Mouse (Mus musculus): ENCODE measurements around the gene Ckap2.

Gene Ckap2

DNA sequence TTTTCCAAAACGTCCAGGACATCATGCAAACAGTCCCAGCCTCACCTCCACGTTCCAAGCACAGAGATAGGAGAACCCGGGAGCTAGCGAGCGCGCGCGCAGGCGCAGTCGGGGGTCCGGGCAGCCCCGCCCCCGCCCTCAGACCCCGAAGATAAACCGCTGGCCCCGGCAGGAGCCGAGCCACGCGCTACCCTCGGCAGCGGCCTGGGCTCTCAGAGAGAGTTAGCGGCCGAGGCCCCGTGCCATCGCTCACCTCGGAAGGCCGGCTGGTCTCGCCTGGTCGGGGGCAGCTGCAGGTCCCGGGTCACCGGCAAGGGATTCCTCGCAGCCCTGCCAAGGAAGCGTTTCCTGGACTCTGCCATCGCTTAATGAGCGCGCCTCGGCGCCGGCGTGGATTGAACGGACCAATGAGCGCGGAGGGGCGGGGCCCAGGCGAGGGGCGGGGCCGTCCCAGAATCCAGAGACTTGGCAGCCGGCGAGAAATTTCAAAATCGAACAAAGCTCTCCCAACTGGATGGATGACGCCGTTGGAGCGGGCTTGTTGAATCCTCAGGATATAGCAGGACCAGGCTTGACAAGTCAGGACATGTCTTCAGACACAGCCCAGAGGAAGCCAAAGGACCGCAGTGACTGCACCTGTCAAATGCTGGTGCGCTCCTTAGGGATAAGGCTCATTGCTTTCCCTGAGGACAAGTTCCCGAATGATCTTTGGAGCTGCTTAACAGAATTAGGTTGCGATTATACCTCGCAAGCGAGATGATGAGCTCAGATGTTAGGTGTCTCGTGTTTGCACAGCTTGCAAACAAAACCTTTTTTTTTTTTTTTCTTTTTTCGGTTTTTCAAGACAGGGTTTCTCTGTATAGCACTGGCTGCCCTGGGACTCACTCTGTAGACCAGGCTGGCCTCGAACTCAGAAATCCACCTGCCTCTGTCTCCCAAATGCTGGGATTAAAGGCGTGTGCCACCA lies at the start of gene Ckap2:
Gene Ckap2, minus strand, starts transcription at position 389 of the 967 bp plus-strand sequence.
- peak; percentile 99 for ATAC-seq (ENCODE audit: low TSS enrichment)

- no peak for ATAC-seq (ENCODE audit: low TSS enrichment)
Observed at GRCm38 (mm10) chr8:22228621-22229020, 43.0 kb upstream of the Ckap2 start.

- peak; percentile 82 for ATAC-seq (ENCODE audit: low TSS enrichment)
Observed at GRCm38 (mm10) chr8:22227061-22227877, 41.6 kb upstream of the Ckap2 start, which contains the start of gene Thsd1. TSS of gene Thsd1 (plus strand) at chr8:22227313.

DNA sequence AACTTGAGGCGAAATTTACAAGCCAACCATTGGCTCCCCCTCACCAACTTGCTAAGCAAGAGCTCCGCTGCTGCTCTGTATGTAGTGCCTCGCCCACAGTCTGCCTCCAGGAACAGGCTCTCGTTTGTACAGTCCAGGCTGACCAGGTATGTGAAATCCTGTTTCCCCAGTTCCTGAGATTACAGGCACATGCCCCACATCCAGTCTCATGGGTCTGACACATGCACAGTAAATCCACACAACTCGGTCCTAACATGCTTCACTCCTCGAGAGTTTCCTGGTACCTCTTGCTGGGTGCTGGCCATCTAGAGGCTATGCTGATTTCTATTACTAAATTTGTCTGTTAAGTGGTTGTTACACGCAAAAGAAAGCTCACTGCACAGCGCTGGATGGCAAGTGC lies 40.7 kb upstream of the Ckap2 start:
- no peak for ATAC-seq (ENCODE audit: low TSS enrichment)

- no peak for ATAC-seq (ENCODE audit: low TSS enrichment)
Observed at GRCm38 (mm10) chr8:22214826-22215225, 29.2 kb upstream of the Ckap2 start.

- ATAC-seq (ENCODE audit: low TSS enrichment): no peak
Observed at GRCm38 (mm10) chr8:22209012-22209411, 23.4 kb upstream of the Ckap2 start.

DNA sequence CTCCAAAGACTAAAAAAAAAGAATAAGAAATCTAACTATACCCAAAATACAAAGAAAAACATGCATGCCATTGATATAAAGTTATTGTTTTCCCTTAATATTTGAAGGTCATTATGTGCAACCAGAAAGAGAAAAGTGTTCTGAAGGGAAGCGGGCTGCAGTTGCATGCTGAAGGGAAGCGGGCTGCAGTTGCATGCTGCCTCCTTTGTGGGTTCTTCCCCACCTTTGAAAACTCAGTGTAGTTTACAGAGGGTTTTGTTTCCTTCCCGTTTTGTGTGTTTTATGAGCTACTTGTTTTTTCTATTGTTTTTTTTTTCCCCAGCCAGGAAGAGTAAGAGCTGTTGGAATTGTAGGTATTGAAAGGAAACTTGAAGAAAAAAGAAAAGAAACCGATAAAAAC lies 21.9 kb upstream of the Ckap2 start:
- ATAC-seq (ENCODE audit: low TSS enrichment): no peak

- ATAC-seq (ENCODE audit: low TSS enrichment): no peak
Observed at GRCm38 (mm10) chr8:22199481-22199880, 13.9 kb upstream of the Ckap2 start.

GRCm38 (mm10) chr8:22197914-22198313 lies 12.3 kb upstream of the Ckap2 start:
- no peak for ATAC-seq (ENCODE audit: low TSS enrichment)

DNA sequence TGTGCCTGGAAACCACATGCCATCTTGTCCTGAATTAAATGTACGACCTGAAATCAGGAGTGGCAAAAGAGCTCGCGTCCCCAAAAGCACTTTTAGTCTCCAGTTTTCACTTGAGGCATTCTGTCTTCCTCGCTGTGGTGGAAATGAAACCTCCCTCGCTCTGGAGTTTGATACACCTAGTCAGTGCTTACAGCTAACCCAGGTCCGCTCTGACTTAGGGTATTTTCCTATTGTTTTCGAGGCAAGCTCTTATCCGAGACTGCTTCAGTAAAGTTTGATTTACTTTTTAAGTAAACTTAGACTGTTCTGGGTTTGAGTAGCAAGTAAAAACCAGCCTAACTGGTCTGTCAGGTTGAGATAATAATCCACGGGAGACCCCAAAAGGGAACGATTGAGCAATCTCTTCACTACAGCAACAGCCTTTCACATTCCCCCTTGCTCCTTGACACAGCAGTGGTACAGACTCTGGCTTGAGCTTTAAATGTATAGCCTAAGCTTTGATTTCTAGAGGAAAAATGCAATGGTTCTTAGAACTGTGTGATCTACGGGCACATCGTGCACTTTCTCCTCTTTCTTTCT lies 7.9 kb upstream of the Ckap2 start:
- peak; percentile 32; the same call in 1 of the 2 replicates for ATAC-seq (ENCODE audit: low TSS enrichment)

DNA sequence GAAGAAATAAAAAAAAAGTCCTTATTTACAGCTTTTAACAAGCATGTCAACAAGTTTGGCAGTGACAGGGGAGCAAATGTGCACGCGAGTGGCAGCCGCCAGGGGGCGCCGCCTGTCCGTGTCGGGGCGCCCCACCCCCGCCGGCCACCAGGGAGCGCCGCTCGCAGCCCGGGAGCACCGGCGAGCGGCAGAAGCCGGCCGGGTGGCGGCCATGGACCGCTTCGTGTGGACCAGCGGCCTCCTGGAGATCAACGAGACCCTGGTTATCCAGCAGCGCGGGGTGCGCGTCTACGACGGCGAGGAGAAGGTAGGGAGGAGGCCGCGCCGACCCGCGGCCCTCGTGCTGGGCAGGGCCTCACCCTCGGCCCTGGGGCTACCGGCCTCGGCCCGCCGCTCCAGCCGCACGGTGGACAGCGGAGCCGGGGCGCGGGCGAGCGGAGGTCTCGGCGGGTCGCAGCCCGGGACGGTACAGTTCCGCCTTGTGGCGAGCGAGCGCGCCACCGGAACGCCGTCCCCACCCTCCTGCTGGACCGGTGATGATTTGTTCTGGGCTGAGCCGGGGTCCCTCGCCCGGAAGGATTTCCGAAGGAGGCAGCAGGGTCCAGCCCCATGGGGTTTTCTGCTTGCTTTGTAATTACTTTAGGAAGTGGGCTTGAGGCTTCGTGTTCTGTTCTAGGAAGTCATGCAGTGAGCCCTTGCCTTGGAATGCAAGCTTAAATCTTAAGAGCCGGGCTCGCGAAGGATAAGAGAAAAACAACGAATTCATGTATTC lies 7.2 kb upstream of the Ckap2 start, which contains the start of gene Vps36:
Gene Vps36, plus strand, starts transcription at position 150 of the 772 bp plus-strand sequence.
- ATAC-seq (ENCODE audit: low TSS enrichment): peak; percentile 97

DNA sequence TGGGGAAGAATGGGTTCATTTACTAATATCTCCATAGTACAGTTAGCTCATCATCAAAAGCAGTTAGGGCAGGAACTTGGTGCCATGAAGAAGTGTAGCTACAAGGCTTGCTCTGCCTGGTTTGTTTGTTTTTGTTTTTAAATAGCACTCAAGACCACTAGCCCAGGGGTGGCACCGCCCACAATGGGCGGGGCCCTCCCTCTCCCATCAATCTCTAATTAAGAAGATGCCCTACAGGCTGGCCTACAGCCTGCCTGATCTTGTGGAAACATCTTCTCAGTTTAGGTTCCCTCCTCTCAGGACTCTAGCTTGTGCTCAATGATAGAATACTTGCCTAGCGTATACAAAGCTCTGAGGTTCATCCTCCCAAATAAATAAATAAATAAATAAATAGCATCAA lies 735 bp downstream of the Ckap2 start:
- ATAC-seq (ENCODE audit: low TSS enrichment): no peak

DNA sequence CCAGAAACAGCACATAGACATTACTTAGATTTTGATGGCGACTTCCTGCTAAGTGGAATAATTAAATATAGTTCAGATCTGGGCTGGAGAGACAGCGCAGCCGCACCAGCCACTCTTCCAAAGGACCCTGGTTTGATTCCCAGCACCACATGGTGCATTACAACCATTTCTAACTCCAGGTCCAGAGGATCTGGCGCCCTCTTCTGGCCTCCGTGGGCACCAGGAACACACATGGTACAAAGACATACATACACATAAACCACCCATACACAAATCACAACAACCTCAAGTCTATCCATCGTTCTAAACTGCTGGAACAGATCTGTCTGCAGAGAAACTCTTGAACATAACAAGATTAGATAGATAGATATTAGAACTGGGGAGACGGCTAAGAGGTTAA lies 9.7 kb downstream of the Ckap2 start:
- ATAC-seq (ENCODE audit: low TSS enrichment): no peak

DNA sequence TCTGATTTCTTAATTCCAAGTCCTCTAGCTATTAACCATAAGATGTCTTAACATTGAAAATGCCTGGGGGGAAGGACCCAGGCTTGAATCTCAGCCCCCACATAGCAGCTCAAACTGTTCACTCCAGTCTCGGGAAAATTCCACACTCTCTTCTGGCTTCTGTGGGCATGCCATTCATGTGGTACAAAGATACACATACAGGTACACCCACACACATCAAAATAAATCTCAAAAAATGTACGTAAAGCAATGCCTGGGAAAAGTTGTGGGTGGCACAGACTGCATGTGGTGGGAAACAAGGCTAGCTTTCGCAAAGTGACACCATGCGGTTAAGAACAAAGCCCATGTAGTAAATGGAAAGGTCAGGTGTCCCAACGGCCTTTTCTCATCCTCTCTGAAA lies 16.5 kb downstream of the Ckap2 start:
- peak; percentile 62 for ATAC-seq (ENCODE audit: low TSS enrichment)

DNA sequence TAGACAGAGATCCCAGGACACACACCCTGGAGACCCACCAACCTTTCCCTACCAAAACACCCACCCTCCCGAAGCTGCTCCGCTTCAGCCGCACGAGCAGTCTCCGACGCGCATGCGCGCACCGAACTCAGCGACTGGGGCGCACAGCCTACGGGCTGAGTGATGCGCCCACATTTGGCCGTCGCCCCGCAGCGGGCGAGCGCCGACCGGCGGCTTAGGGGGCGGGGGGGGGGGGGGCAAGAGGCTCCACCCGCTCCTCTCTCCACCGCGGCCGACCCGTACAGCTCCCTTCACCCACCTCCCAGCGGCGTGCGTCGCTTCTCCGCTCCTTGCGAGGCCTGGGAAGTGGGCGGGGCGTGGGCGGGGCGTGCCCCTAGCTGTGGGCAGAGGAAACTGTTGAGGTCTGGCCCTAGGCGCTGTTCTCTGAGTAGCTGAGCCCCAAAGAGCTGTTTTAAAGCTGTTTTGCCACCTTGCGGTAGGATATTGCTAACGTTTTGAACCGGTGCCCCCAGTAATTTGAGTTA lies 19.5 kb downstream of the Ckap2 start, which contains the start of gene Nek3:
Gene Nek3, minus strand, starts transcription at position 356 of the 524 bp plus-strand sequence.
- peak; percentile 92 for ATAC-seq (ENCODE audit: low TSS enrichment)

DNA sequence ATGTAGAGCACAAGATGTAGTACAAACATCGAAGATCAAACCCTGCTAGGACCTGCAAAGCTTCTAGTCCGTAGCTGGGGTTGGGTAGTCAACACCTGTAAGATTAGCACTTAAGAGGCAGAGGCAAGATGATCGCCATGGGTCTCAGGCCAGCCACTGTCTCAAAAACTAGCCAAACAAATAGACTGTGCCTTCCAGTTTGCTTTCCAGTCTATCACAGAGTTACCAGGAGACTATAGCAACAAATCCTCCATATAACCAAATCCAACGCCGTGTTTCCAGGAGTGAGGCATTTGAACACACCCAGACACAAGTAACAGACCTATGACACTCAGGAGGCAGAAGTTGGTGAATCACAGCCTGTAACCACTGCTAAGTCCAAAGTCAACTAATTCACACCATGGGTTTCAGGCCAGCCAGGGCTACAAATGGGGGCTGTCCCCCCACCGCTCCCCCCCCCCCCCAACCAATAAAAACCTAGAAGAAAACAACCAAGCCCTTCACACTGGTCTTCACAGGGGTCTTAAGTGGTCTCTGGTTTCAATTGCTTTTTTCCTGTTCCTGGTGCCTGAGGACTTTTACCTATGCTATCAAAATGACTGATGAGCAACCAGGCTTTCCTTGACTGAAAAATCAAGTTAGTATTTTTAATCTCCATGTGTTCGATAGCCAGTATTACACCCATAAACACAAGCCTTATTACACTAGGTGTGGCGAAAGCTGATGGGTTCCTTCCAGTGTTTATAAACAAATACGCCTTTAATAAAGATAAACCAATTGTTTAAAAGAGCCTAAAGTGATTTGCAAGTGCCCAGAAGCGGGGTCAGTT lies 20.2 kb downstream of the Ckap2 start:
- ATAC-seq (ENCODE audit: low TSS enrichment): 0 out of 2 replicates have a peak, but pooled peaks have one; percentile 8

DNA sequence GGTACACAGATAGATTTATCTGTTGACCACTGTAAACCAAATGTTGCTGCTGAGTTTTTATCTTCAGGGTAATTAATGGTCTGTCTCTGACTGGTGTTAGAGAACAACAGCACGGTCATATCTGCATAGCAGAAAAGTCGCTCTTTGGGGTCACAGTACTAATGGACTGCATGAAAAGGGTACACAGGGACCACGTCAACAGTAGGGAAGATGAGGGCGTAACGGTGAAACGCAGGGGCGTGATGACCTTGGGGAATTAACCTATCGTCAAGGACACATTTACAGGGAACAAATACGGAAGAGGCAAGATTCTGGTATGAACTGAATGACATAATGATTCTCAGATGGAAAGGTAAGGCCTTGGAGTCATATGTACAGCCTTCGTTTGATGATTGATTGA lies 21.2 kb downstream of the Ckap2 start:
- no peak for ATAC-seq (ENCODE audit: low TSS enrichment)

DNA sequence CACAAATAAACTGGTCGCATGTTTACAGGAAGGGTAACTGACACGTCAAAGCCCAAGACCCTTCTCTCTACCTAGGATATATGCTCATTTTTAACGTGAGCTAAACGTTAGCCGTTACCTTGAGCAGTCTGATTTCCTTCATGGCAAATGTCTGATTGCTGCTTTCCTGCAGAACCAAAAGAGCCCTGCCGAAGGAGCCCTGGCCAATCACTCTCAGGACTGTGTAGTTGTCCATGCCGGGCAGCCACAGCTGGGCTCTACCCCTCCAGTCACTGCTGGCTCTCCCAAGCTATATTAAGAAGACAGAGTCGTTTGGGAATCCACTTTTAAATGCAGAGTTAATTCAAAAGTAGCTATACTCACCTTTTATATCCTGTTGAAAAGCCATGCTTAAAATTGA lies 23.4 kb downstream of the Ckap2 start:
- no peak for ATAC-seq (ENCODE audit: low TSS enrichment)

- ATAC-seq (ENCODE audit: low TSS enrichment): no peak
Observed at GRCm38 (mm10) chr8:22150345-22150663, 35.3 kb downstream of the Ckap2 start.
